Comparison of ENCODE assay signal across 21 mouse cellular contexts in genomic region chr1:185140317-185140716, GRCm38 (mm10).
DNase-seq lines count a peak whose midpoint lies in the region; ATAC-seq and TF ChIP-seq lines count a peak whose summit lies in the region.
"Had no signal": no experiment of that assay in that cellular context is flagged by ENCODE, and none has a peak within 500 bp of the region (broad histone marks: within the 10 kb centered on the region; RNA-seq: fewer than 3 reads in every experiment).

No protein-coding gene starts in this region.

- no peak for TF ChIP-seq CTCF in lung, embryonic 14.5 days (IDR thresholded peaks at IDR 0.05; ENCODE audit: low read depth)
- TF ChIP-seq CTCF in lung, postnatal 0 days (IDR thresholded peaks at IDR 0.05): no peak

- H3K9me3 ChIP-seq in embryonic facial prominence, embryonic 14.5 days (ENCODE audit: control insufficient read depth, low read length): no peaks in the 10 kb centered on the region
- no peaks in the 10 kb centered on the region for H3K9me3 ChIP-seq in embryonic facial prominence, embryonic 10.5 days
- H3K9me3 ChIP-seq in lung, embryonic 14.5 days (ENCODE audit: low read depth, low read length): no peaks in the 10 kb centered on the region
- no peaks in the 10 kb centered on the region for H3K9me3 ChIP-seq in lung, postnatal 0 days (ENCODE audit: low read length)
- no peaks in the 10 kb centered on the region for H3K9me3 ChIP-seq in midbrain, embryonic 11.5 days (ENCODE audit: control insufficient read depth, low read length)
- no peaks in the 10 kb centered on the region for H3K9me3 ChIP-seq in midbrain, embryonic 13.5 days
- no peaks in the 10 kb centered on the region for H3K9me3 ChIP-seq in forebrain, embryonic 14.5 days (replicated peaks; ENCODE audit: control insufficient read depth, low read length)
- H3K9me3 ChIP-seq: G1E; heart, embryonic 15.5 days; hindbrain, embryonic 13.5 days had no signal

- no peaks in the 10 kb centered on the region for H3K27me3 ChIP-seq in embryonic facial prominence, embryonic 14.5 days (replicated peaks; ENCODE audit: control insufficient read depth, insufficient read depth, low read length)
- H3K27me3 ChIP-seq in embryonic facial prominence, embryonic 10.5 days (replicated peaks; ENCODE audit: low read depth, poor library complexity, severe bottlenecking): no peaks in the 10 kb centered on the region
- H3K27me3 ChIP-seq in lung, embryonic 14.5 days (ENCODE audit: insufficient read depth, low read length): no peaks in the 10 kb centered on the region
- no peaks in the 10 kb centered on the region for H3K27me3 ChIP-seq in lung, postnatal 0 days (replicated peaks; ENCODE audit: insufficient read depth, low read length)
- no peaks in the 10 kb centered on the region for H3K27me3 ChIP-seq in midbrain, embryonic 11.5 days (ENCODE audit: control insufficient read depth, insufficient read depth, low read length)
- no peaks in the 10 kb centered on the region for H3K27me3 ChIP-seq in midbrain, embryonic 13.5 days
- H3K27me3 ChIP-seq in forebrain, embryonic 14.5 days (replicated peaks; ENCODE audit: control insufficient read depth, insufficient read depth, low read length): no peaks in the 10 kb centered on the region
- H3K27me3 ChIP-seq: heart, embryonic 15.5 days; hindbrain, embryonic 13.5 days had no signal

- H3K4me3 ChIP-seq in embryonic facial prominence, embryonic 14.5 days (ENCODE audit: low read depth, low read length): no peak overlapping the region
- H3K4me3 ChIP-seq in embryonic facial prominence, embryonic 10.5 days: no peak overlapping the region
- no peak overlapping the region for H3K4me3 ChIP-seq in lung, embryonic 14.5 days (ENCODE audit: low read depth, low read length)
- no peak overlapping the region for H3K4me3 ChIP-seq in lung, postnatal 0 days (ENCODE audit: low read depth, low read length)
- H3K4me3 ChIP-seq in midbrain, embryonic 11.5 days (ENCODE audit: low read depth, low read length): no peak overlapping the region
- H3K4me3 ChIP-seq in midbrain, embryonic 13.5 days (replicated peaks): no peak overlapping the region
- H3K4me3 ChIP-seq in forebrain, embryonic 14.5 days (ENCODE audit: low read depth, low read length): no peak overlapping the region
- H3K4me3 ChIP-seq: heart, adult 2 months; heart, embryonic 15.5 days; hindbrain, embryonic 13.5 days had no signal

- no peaks in the 10 kb centered on the region for H3K36me3 ChIP-seq in embryonic facial prominence, embryonic 14.5 days (ENCODE audit: control insufficient read depth, insufficient read depth, low read length)
- H3K36me3 ChIP-seq in embryonic facial prominence, embryonic 10.5 days (replicated peaks): no peaks in the 10 kb centered on the region
- H3K36me3 ChIP-seq in lung, embryonic 14.5 days (ENCODE audit: insufficient read depth): no peaks in the 10 kb centered on the region
- H3K36me3 ChIP-seq in lung, postnatal 0 days (ENCODE audit: insufficient read depth, low read length): no peaks in the 10 kb centered on the region
- no peaks in the 10 kb centered on the region for H3K36me3 ChIP-seq in midbrain, embryonic 11.5 days (ENCODE audit: control insufficient read depth, insufficient read depth, low read length)
- no peaks in the 10 kb centered on the region for H3K36me3 ChIP-seq in midbrain, embryonic 13.5 days
- no peaks in the 10 kb centered on the region for H3K36me3 ChIP-seq in forebrain, embryonic 14.5 days (ENCODE audit: control insufficient read depth, insufficient read depth, low read length)
- H3K36me3 ChIP-seq: G1E; heart, embryonic 15.5 days; hindbrain, embryonic 13.5 days had no signal

- peaks cover 8% of the 10 kb centered on the region; the same call in 1 of the 2 replicates for H3K4me1 ChIP-seq in embryonic facial prominence, embryonic 14.5 days (ENCODE audit: control insufficient read depth, insufficient read depth, low read length)
- no peaks in the 10 kb centered on the region for H3K4me1 ChIP-seq in embryonic facial prominence, embryonic 10.5 days
- H3K4me1 ChIP-seq in lung, embryonic 14.5 days (ENCODE audit: insufficient read depth): no peaks in the 10 kb centered on the region
- H3K4me1 ChIP-seq in lung, postnatal 0 days (ENCODE audit: insufficient read depth, low read depth, low read length): no peaks in the 10 kb centered on the region
- H3K4me1 ChIP-seq in midbrain, embryonic 11.5 days (ENCODE audit: control insufficient read depth, insufficient read depth, low read length): no peaks in the 10 kb centered on the region
- no peaks in the 10 kb centered on the region for H3K4me1 ChIP-seq in midbrain, embryonic 13.5 days (replicated peaks)
- no peaks in the 10 kb centered on the region for H3K4me1 ChIP-seq in forebrain, embryonic 14.5 days (ENCODE audit: control insufficient read depth, insufficient read depth, low read length)
- H3K4me1 ChIP-seq: heart, embryonic 15.5 days; hindbrain, embryonic 13.5 days had no signal

- no peak overlapping the region for H3K27ac ChIP-seq in embryonic facial prominence, embryonic 14.5 days (replicated peaks; ENCODE audit: low read depth, low read length)
- no peak overlapping the region for H3K27ac ChIP-seq in embryonic facial prominence, embryonic 10.5 days (replicated peaks)
- no peak overlapping the region for H3K27ac ChIP-seq in lung, embryonic 14.5 days (ENCODE audit: low read depth)
- H3K27ac ChIP-seq in lung, postnatal 0 days (ENCODE audit: low read length): no peak overlapping the region
- H3K27ac ChIP-seq in midbrain, embryonic 11.5 days (ENCODE audit: low read depth, low read length): no peak overlapping the region
- H3K27ac ChIP-seq in midbrain, embryonic 13.5 days: no peak overlapping the region
- no peak overlapping the region for H3K27ac ChIP-seq in forebrain, embryonic 14.5 days (ENCODE audit: low read depth, low read length)
- H3K27ac ChIP-seq: heart, adult 2 months; heart, embryonic 15.5 days; hindbrain, embryonic 13.5 days had no signal

- no peak for TF ChIP-seq EP300 in lung, postnatal 0 days (IDR thresholded peaks at IDR 0.05)

- WGBS in embryonic facial prominence, embryonic 14.5 days: 68% methylated on average over 5 of the region's 5 CpGs
- 85% methylated on average over 5 of the region's 5 CpGs for WGBS in embryonic facial prominence, embryonic 10.5 days
- WGBS in lung, embryonic 14.5 days: 46% methylated on average over 5 of the region's 5 CpGs
- 49% methylated on average over 5 of the region's 5 CpGs for WGBS in lung, postnatal 0 days
- 91% methylated on average over 5 of the region's 5 CpGs for WGBS in midbrain, embryonic 11.5 days
- 86% methylated on average over 5 of the region's 5 CpGs for WGBS in midbrain, embryonic 13.5 days
- 85% methylated on average over 5 of the region's 5 CpGs for WGBS in forebrain, embryonic 14.5 days

- no peak overlapping the region for H3K4me2 ChIP-seq in embryonic facial prominence, embryonic 14.5 days (ENCODE audit: low read depth, low read length)
- H3K4me2 ChIP-seq in lung, embryonic 14.5 days: no peak overlapping the region
- H3K4me2 ChIP-seq in lung, postnatal 0 days (replicated peaks; ENCODE audit: low read depth, low read length): no peak overlapping the region
- H3K4me2 ChIP-seq in midbrain, embryonic 11.5 days: no peak overlapping the region
- H3K4me2 ChIP-seq in midbrain, embryonic 13.5 days (replicated peaks): no peak overlapping the region
- no peak overlapping the region for H3K4me2 ChIP-seq in forebrain, embryonic 14.5 days (ENCODE audit: low read length)
- H3K4me2 ChIP-seq: heart, embryonic 11.5 days; heart, embryonic 15.5 days; hindbrain, embryonic 13.5 days had no signal

- no peak for ATAC-seq in embryonic facial prominence, embryonic 14.5 days (ENCODE audit: low read depth)
- peak; percentile 84 for ATAC-seq in lung, embryonic 14.5 days (ENCODE audit: insufficient read depth)
- ATAC-seq in lung, postnatal 0 days: no peak
- no peak for ATAC-seq in midbrain, embryonic 11.5 days (ENCODE audit: low FRiP score)
- ATAC-seq in midbrain, embryonic 13.5 days: no peak
- no peak for ATAC-seq in forebrain, embryonic 14.5 days
- ATAC-seq: CD4-positive, CD25-positive, alpha-beta regulatory T cell, adult 4 months; forebrain, postnatal 0 days had no signal

- peak; percentile 33 for DNase-seq in embryonic facial prominence, embryonic 14.5 days (ENCODE audit: low spot score)
- no peak for DNase-seq in embryonic facial prominence, embryonic 10.5 days (ENCODE audit: low spot score)
- peak; percentile 81 for DNase-seq in lung, embryonic 14.5 days
- no peak for DNase-seq in lung, postnatal 0 days (ENCODE audit: low spot score)
- DNase-seq in midbrain, embryonic 11.5 days (ENCODE audit: low spot score, missing footprints): peak; percentile 45
- peak; percentile 5 for DNase-seq in lung, postnatal 14 days
- no peak for DNase-seq in forebrain, embryonic 14.5 days (ENCODE audit: low spot score)
- DNase-seq: adrenal gland, adult 8-10 months; adrenal gland, postnatal 36 days; B cell, adult 2 months; cerebellum, adult 2 months; cerebellum, postnatal 10 days; forebrain, postnatal 0 days; heart, adult 2 months; heart, postnatal 14 days had no signal

- no peak overlapping the region for H3K9ac ChIP-seq in embryonic facial prominence, embryonic 14.5 days (ENCODE audit: low read depth, low read length)
- H3K9ac ChIP-seq in lung, embryonic 14.5 days: no peak overlapping the region
- H3K9ac ChIP-seq in lung, postnatal 0 days (replicated peaks; ENCODE audit: low read depth): no peak overlapping the region
- no peak overlapping the region for H3K9ac ChIP-seq in midbrain, embryonic 11.5 days (ENCODE audit: low read length)
- H3K9ac ChIP-seq in midbrain, embryonic 13.5 days (replicated peaks): no peak overlapping the region
- H3K9ac ChIP-seq in forebrain, embryonic 14.5 days (ENCODE audit: low read length): no peak overlapping the region
- H3K9ac ChIP-seq: forebrain, postnatal 0 days; heart, embryonic 15.5 days; hindbrain, embryonic 13.5 days had no signal

Comparison
In these comparisons a context has a peak if more than half of its experiments do, and no peak if none do; other contexts are left out.
1. DNase-seq: peak in embryonic facial prominence, embryonic 14.5 days (single experiment), lung, embryonic 14.5 days (single experiment), midbrain, embryonic 11.5 days (single experiment) and lung, postnatal 14 days (single experiment); none in embryonic facial prominence, embryonic 10.5 days (single experiment), lung, postnatal 0 days (single experiment) and forebrain, embryonic 14.5 days (single experiment).